Mouse (Mus musculus) brain, embryonic 18.5 days (tissue): ENCODE results near the gene Patz1.

Source experiments
- DNase-seq: peaks from one replicate; pipeline ENCODE4 v3.0.0-alpha.2; 2012; ENCODE audit warnings: low read depth, low spot score

Gene Patz1

GRCm38 (mm10) chr11:3288521-3289301 is at the start of gene Patz1:
Patz1 (plus strand) TSS chr11:3288874.
- DNase-seq, result no peak

- DNase-seq, result no peak
Observed at GRCm38 (mm10) chr11:3242395-3242794, 46.3 kb upstream of the Patz1 start.

GRCm38 (mm10) chr11:3243771-3244170 is 44.9 kb upstream of the Patz1 start:
- no peak for DNase-seq

GRCm38 (mm10) chr11:3247387-3247786 is 41.3 kb upstream of the Patz1 start:
- no peak for DNase-seq

- no peak for DNase-seq
Observed at GRCm38 (mm10) chr11:3259537-3259936, 29.1 kb upstream of the Patz1 start.

GRCm38 (mm10) chr11:3265291-3266078 is 23.2 kb upstream of the Patz1 start:
- DNase-seq, result no peak

- DNase-seq, result peak; percentile 91
Observed at GRCm38 (mm10) chr11:3266079-3266685, 22.5 kb upstream of the Patz1 start, which contains the start of gene Drg1. Drg1 (minus strand) TSS chr11:3266415.

GRCm38 (mm10) chr11:3267133-3267532 is 21.5 kb upstream of the Patz1 start:
- DNase-seq, result no peak

- no peak for DNase-seq
Observed at GRCm38 (mm10) chr11:3269241-3269640, 19.4 kb upstream of the Patz1 start.

- no peak for DNase-seq
Observed at GRCm38 (mm10) chr11:3278351-3278750, 10.3 kb upstream of the Patz1 start.

- no peak for DNase-seq
Observed at GRCm38 (mm10) chr11:3279729-3280128, 8.9 kb upstream of the Patz1 start.

GRCm38 (mm10) chr11:3282887-3283286 is 5.8 kb upstream of the Patz1 start:
- DNase-seq, result no peak

- no peak for DNase-seq
Observed at GRCm38 (mm10) chr11:3283645-3284044, 5.0 kb upstream of the Patz1 start.

GRCm38 (mm10) chr11:3285940-3286339 is 2.7 kb upstream of the Patz1 start:
- DNase-seq, result no peak

GRCm38 (mm10) chr11:3287131-3287530 is 1.5 kb upstream of the Patz1 start:
- DNase-seq, result no peak

GRCm38 (mm10) chr11:3287921-3288320 is 753 bp upstream of the Patz1 start:
- DNase-seq, result no peak

- DNase-seq, result peak; percentile 83
Observed at GRCm38 (mm10) chr11:3289302-3289802, 678 bp downstream of the Patz1 start.

- peak; percentile 88 for DNase-seq
Observed at GRCm38 (mm10) chr11:3289803-3290639, 1.3 kb downstream of the Patz1 start.

GRCm38 (mm10) chr11:3290640-3291310 is 2.1 kb downstream of the Patz1 start:
- DNase-seq, result no peak

GRCm38 (mm10) chr11:3291311-3292061 is 2.8 kb downstream of the Patz1 start:
- no peak for DNase-seq
